Mouse (Mus musculus) heart, embryonic 10.5 days (tissue): ENCODE measurements at regions not wholly inside any gene's neighbourhood (a gene's known extent, or its start where the extent isn't known, plus 50 kb on each side); places are given as distances from the start of the nearest gene placed in this dataset.

Experiments
- DNase-seq: peaks from one replicate; pipeline ENCODE4 v3.0.0-alpha.2; 2017; ENCODE audit warnings: low spot score
- H3K27ac ChIP-seq: fragments of 300-500 bp; sonication (generic); 2 replicates; pipeline ENCODE4 v1.5.1; 2016; ENCODE audit warnings: mild to moderate bottlenecking
- H3K27me3 ChIP-seq: fragments of 300-500 bp; sonication (generic); 2 replicates; pipeline ENCODE4 v1.6.1; 2016; ENCODE audit warnings: mild to moderate bottlenecking; ENCODE audit not compliant: poor library complexity, insufficient read depth, severe bottlenecking
- H3K36me3 ChIP-seq: fragments of 300-500 bp; sonication (generic); 2 replicates; pipeline ENCODE4 v1.6.1; 2016; ENCODE audit warnings: mild to moderate bottlenecking, moderate library complexity
- H3K4me1 ChIP-seq: fragments of 300-500 bp; sonication (generic); 2 replicates; pipeline ENCODE4 v1.6.1; 2016; ENCODE audit warnings: mild to moderate bottlenecking
- H3K4me3 ChIP-seq: fragments of 300-500 bp; sonication (generic); 2 replicates; pipeline ENCODE4 v1.5.1; 2016; ENCODE audit warnings: mild to moderate bottlenecking, moderate library complexity
- H3K9me3 ChIP-seq: fragments of 300-500 bp; sonication (generic); 2 replicates; pipeline ENCODE4 v1.6.1; 2016; ENCODE audit warnings: mild to moderate bottlenecking, moderate library complexity
- WGBS: fragments of 180-500 bp; shearing (Covaris S2); methylation state at CpG from one replicate; pipeline ENCODE4 v1.1.7; 2016; 5-methylcytosine and 5-hydroxymethylcytosine counted together

- H3K27me3 ChIP-seq: peaks cover 26% of the 10 kb centered on the region
- 74% methylated on average over 7 of the region's 7 CpGs for WGBS
- no peaks in the 10 kb centered on the region for H3K36me3 ChIP-seq
- no peak overlapping the region; the same call in 1 of the 2 replicates for H3K27ac ChIP-seq
- peaks cover 24% of the 10 kb centered on the region for H3K4me1 ChIP-seq
- H3K9me3 ChIP-seq: no peaks in the 10 kb centered on the region
- no peak overlapping the region for H3K4me3 ChIP-seq
- DNase-seq: no peak
Measured at GRCm38 (mm10) chr11:117036977-117037376, 78.0 kb upstream of the Sec14l1 start.

- no peaks in the 10 kb centered on the region for H3K9me3 ChIP-seq
- peaks cover 27% of the 10 kb centered on the region for H3K4me1 ChIP-seq
- no peak overlapping the region for H3K27ac ChIP-seq
- peak overlapping the region; percentile 40; the same call in 1 of the 2 replicates for H3K4me3 ChIP-seq
- DNase-seq: no peak
- H3K27me3 ChIP-seq: peaks cover 41% of the 10 kb centered on the region
- WGBS: 37% methylated on average over 20 of the region's 20 CpGs
- H3K36me3 ChIP-seq: no peaks in the 10 kb centered on the region
Measured at GRCm38 (mm10) chr11:117038282-117039106, 76.5 kb upstream of the Sec14l1 start.

GRCm38 (mm10) chr11:117040829-117041228, 74.1 kb upstream of the Sec14l1 start:
- no peaks in the 10 kb centered on the region for H3K36me3 ChIP-seq
- no peak overlapping the region for H3K4me3 ChIP-seq
- peaks cover 48% of the 10 kb centered on the region for H3K27me3 ChIP-seq
- H3K9me3 ChIP-seq: no peaks in the 10 kb centered on the region
- H3K27ac ChIP-seq: no peak overlapping the region
- no peak for DNase-seq
- WGBS: 10% methylated on average over 4 of the region's 4 CpGs
- H3K4me1 ChIP-seq: peaks cover 28% of the 10 kb centered on the region

- peaks cover 48% of the 10 kb centered on the region for H3K27me3 ChIP-seq
- H3K4me3 ChIP-seq: no peak overlapping the region
- H3K9me3 ChIP-seq: no peaks in the 10 kb centered on the region
- peaks cover 28% of the 10 kb centered on the region for H3K4me1 ChIP-seq
- no peaks in the 10 kb centered on the region for H3K36me3 ChIP-seq
- H3K27ac ChIP-seq: no peak overlapping the region
- no peak for DNase-seq
- WGBS: 76% methylated on average over 5 of the region's 5 CpGs
Measured at GRCm38 (mm10) chr11:117042336-117042735, 72.6 kb upstream of the Sec14l1 start.

GRCm38 (mm10) chr11:117043524-117043923, 71.4 kb upstream of the Sec14l1 start:
- WGBS: 11% methylated on average over 8 of the region's 8 CpGs
- no peak overlapping the region for H3K4me3 ChIP-seq
- no peak for DNase-seq
- H3K27ac ChIP-seq: peak overlapping the region; percentile 44; the same call in 1 of the 2 replicates
- H3K36me3 ChIP-seq: no peaks in the 10 kb centered on the region
- H3K27me3 ChIP-seq: peaks cover 48% of the 10 kb centered on the region
- H3K9me3 ChIP-seq: no peaks in the 10 kb centered on the region
- peaks cover 39% of the 10 kb centered on the region for H3K4me1 ChIP-seq

- Histone ChIP-seq H3K27ac (no peak overlapping the region), H3K36me3 (no peaks in the 10 kb centered on the region), H3K4me3 (no peak overlapping the region), H3K27me3 (peaks cover 44% of the 10 kb centered on the region), H3K4me1 (peaks cover 40% of the 10 kb centered on the region), H3K9me3 (no peaks in the 10 kb centered on the region)
- WGBS: 79% methylated on average over 1 of the region's 1 CpGs
- no peak for DNase-seq
Measured at GRCm38 (mm10) chr11:117044731-117045130, 70.2 kb upstream of the Sec14l1 start.

GRCm38 (mm10) chr11:117046636-117047035, 68.3 kb upstream of the Sec14l1 start:
- Histone ChIP-seq H3K9me3 (no peaks in the 10 kb centered on the region), H3K27ac (peak overlapping the region; percentile 82), H3K4me1 (peaks cover 27% of the 10 kb centered on the region), H3K4me3 (no peak overlapping the region), H3K27me3 (peaks cover 25% of the 10 kb centered on the region), H3K36me3 (no peaks in the 10 kb centered on the region)
- no peak for DNase-seq
- 88% methylated on average over 5 of the region's 5 CpGs for WGBS

- Histone ChIP-seq H3K36me3 (no peaks in the 10 kb centered on the region), H3K4me3 (peak overlapping the region; percentile 32; the same call in 1 of the 2 replicates), H3K9me3 (no peaks in the 10 kb centered on the region), H3K27me3 (peaks cover 18% of the 10 kb centered on the region), H3K27ac (peak overlapping the region; percentile 82), H3K4me1 (peaks cover 27% of the 10 kb centered on the region)
- WGBS: 22% methylated on average over 22 of the region's 22 CpGs
- peak; percentile 92 for DNase-seq
Measured at GRCm38 (mm10) chr11:117047172-117047950, 67.6 kb upstream of the Sec14l1 start.

GRCm38 (mm10) chr11:117048911-117049310, 66.1 kb upstream of the Sec14l1 start:
- Histone ChIP-seq H3K36me3 (no peaks in the 10 kb centered on the region), H3K4me1 (peaks cover 21% of the 10 kb centered on the region), H3K9me3 (no peaks in the 10 kb centered on the region), H3K27me3 (peaks cover 4% of the 10 kb centered on the region; the same call in 1 of the 2 replicates), H3K27ac (no peak overlapping the region), H3K4me3 (no peak overlapping the region)
- 81% methylated on average over 3 of the region's 3 CpGs for WGBS
- no peak for DNase-seq

GRCm38 (mm10) chr11:117050788-117051187, 64.2 kb upstream of the Sec14l1 start:
- 85% methylated on average over 7 of the region's 7 CpGs for WGBS
- no peak for DNase-seq
- no peaks in the 10 kb centered on the region for H3K9me3 ChIP-seq
- H3K27me3 ChIP-seq: 0 out of 2 replicates have a peak, but pooled peaks cover 7% of the 10 kb centered on the region
- no peak overlapping the region for H3K4me3 ChIP-seq
- H3K36me3 ChIP-seq: no peaks in the 10 kb centered on the region
- no peak overlapping the region for H3K27ac ChIP-seq
- H3K4me1 ChIP-seq: peaks cover 21% of the 10 kb centered on the region

GRCm38 (mm10) chr11:117056958-117057357, 58.0 kb upstream of the Sec14l1 start:
- no peak for DNase-seq
- no peak overlapping the region for H3K4me3 ChIP-seq
- no peaks in the 10 kb centered on the region for H3K9me3 ChIP-seq
- peaks cover 7% of the 10 kb centered on the region; the same call in 1 of the 2 replicates for H3K27me3 ChIP-seq
- H3K36me3 ChIP-seq: no peaks in the 10 kb centered on the region
- H3K4me1 ChIP-seq: peaks cover 29% of the 10 kb centered on the region
- 10% methylated on average over 9 of the region's 9 CpGs for WGBS
- no peak overlapping the region for H3K27ac ChIP-seq

- H3K27ac ChIP-seq: no peak overlapping the region
- 36% methylated on average over 7 of the region's 7 CpGs for whole genome bisulfite sequencing
Measured at GRCm38 (mm10) chr11:117057451-117057850, 57.5 kb upstream of the Sec14l1 start.

GRCm38 (mm10) chr11:117059120-117059519, 55.8 kb upstream of the Sec14l1 start:
- WGBS: 48% methylated on average over 8 of the region's 8 CpGs
- DNase-seq: no peak
- no peaks in the 10 kb centered on the region for H3K9me3 ChIP-seq
- H3K27me3 ChIP-seq: peaks cover 7% of the 10 kb centered on the region; the same call in 1 of the 2 replicates
- H3K27ac ChIP-seq: no peak overlapping the region
- H3K4me3 ChIP-seq: no peak overlapping the region
- H3K4me1 ChIP-seq: peaks cover 47% of the 10 kb centered on the region
- no peaks in the 10 kb centered on the region for H3K36me3 ChIP-seq

More at GRCm38 (mm10) chr11:117057451-117057850, 57.5 kb upstream of the Sec14l1 start:
- Histone ChIP-seq H3K9me3 (no peaks in the 10 kb centered on the region), H3K4me1 (peaks cover 32% of the 10 kb centered on the region), H3K36me3 (no peaks in the 10 kb centered on the region), H3K4me3 (no peak overlapping the region), H3K27me3 (peaks cover 7% of the 10 kb centered on the region; the same call in 1 of the 2 replicates)
- DNase-seq: no peak
